Mouse (Mus musculus): ENCODE data around the gene Nkiras2.

DNA sequence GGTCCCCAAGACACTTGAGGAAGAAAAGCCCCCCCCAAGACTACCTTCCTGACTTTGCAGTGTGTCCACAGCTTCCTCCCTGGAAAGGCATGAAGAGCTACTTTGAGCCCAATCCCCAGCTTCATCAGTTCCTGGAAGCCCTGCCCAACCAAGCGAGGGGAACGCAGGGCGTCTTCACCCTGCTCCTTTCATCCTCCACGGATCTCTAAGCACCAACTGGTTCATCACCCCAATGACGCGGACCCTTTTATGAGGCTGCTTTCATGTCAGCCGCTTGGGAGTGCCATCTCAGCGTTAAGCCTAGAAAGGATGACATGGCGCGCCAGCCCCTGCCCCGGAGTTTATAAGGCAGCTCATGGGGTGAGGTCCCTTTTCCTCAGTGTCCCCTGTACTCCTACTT is 938 bp downstream of the Nkiras2 start, which contains the start of gene Dnajc7:
- TF ChIP-seq CTCF (IDR thresholded peaks at IDR 0.05; ENCODE audit: borderline replicate concordance, insufficient read depth, low read length) (no peak), POLR2A (IDR thresholded peaks at IDR 0.05; ENCODE audit: low read depth, low read length) (peak; percentile 29; the same call in 1 of the 2 replicates)
